Mouse (Mus musculus) hindbrain, embryonic 12.5 days (tissue): ENCODE results near the gene Ptchd4. TPM values are rescaled to one million over a fixed set of nuclear protein-coding genes. Genes with fewer than 3 reads are reported as not detected.

ENCODE experiments used
- ATAC-seq: fragments of 200-750 bp; cut with Nextera tagmentation; 2 replicates; pipeline ENCODE4 v1.8.0; 2017; ENCODE audit warnings: moderate TSS enrichment; ENCODE audit not compliant: low FRiP score
- H3K27ac ChIP-seq: fragments of 300-500 bp; sonication (generic); 2 replicates; pipeline ENCODE4 v1.5.1; 2016; ENCODE audit warnings: mild to moderate bottlenecking
- H3K27me3 ChIP-seq: fragments of 300-500 bp; sonication (generic); 2 replicates; pipeline ENCODE4 v1.6.1; 2016; ENCODE audit warnings: mild to moderate bottlenecking
- H3K36me3 ChIP-seq: fragments of 300-500 bp; sonication (generic); 2 replicates; pipeline ENCODE4 v1.6.1; 2016; ENCODE audit warnings: mild to moderate bottlenecking
- H3K4me1 ChIP-seq: fragments of 300-500 bp; sonication (generic); 2 replicates; pipeline ENCODE4 v1.6.1; 2016
- H3K4me2 ChIP-seq: fragments of 300-500 bp; sonication (generic); replicated peaks from 2 replicates; pipeline ENCODE4 v1.6.1; 2016; ENCODE audit warnings: mild to moderate bottlenecking
- H3K4me3 ChIP-seq: fragments of 300-500 bp; sonication (generic); 2 replicates; pipeline ENCODE4 v1.5.1; 2016; ENCODE audit warnings: mild to moderate bottlenecking
- H3K9ac ChIP-seq: fragments of 300-500 bp; sonication (generic); 2 replicates; pipeline ENCODE4 v1.6.1; 2016; ENCODE audit warnings: mild to moderate bottlenecking, moderate library complexity
- H3K9me3 ChIP-seq: fragments of 300-500 bp; sonication (generic); replicated peaks from 2 replicates; pipeline ENCODE4 v1.6.1; 2016; ENCODE audit warnings: mild to moderate bottlenecking
- WGBS: fragments of 180-500 bp; shearing (Covaris S2); methylation state at CpG from one replicate; pipeline ENCODE4 v1.1.7; 2016; 5-methylcytosine and 5-hydroxymethylcytosine counted together
- polyA plus RNA-seq: library from polyadenylated mRNA; unstranded; fragments of >200 nt; fragmentation: Nextera tagmentation; extraction: Ambion mirVana; gene quantifications from 2 replicates; pipeline ENCODE4 v1.2.1, GENCODE M21; 2016

The Ptchd4 gene
- 6.0 and 6.4 TPM in 2 replicates for polyA plus RNA-seq

GRCm38 (mm10) chr17:42315669-42316611 lies at the start of gene Ptchd4:
Ptchd4 (plus strand) TSS chr17:42315947.
- peak; percentile 84 for ATAC-seq
- Histone ChIP-seq H3K4me2 (peak within 1 kb of the TSS; percentile 91), H3K4me1 (no peaks in the 10 kb centered on the region), H3K9me3 (no peaks in the 10 kb centered on the region), H3K36me3 (no peaks in the 10 kb centered on the region), H3K27me3 (no peaks in the 10 kb centered on the region; the same call in 1 of the 2 replicates), H3K9ac (peak within 1 kb of the TSS; percentile 53), H3K4me3 (peak within 1 kb of the TSS; percentile 58), H3K27ac (0 out of 2 replicates have a peak within 1 kb of the TSS, but pooled peaks have one; percentile 31)
- under 1% methylated on average over 50 of the region's 56 CpGs for WGBS

- Histone ChIP-seq H3K36me3 (no peaks in the 10 kb centered on the region), H3K9me3 (no peaks in the 10 kb centered on the region), H3K4me3 (no peak overlapping the region), H3K4me2 (no peak overlapping the region), H3K4me1 (no peaks in the 10 kb centered on the region), H3K27ac (no peak overlapping the region), H3K27me3 (no peaks in the 10 kb centered on the region), H3K9ac (no peak overlapping the region)
- WGBS, result 81% methylated on average over 2 of the region's 2 CpGs
- no peak for ATAC-seq
These were observed 38.9 kb upstream of the Ptchd4 start for GRCm38 (mm10) chr17:42276861-42277260.

- WGBS, result 70% methylated on average over 1 of the region's 1 CpGs
- Histone ChIP-seq H3K27ac (no peak overlapping the region), H3K4me1 (no peaks in the 10 kb centered on the region), H3K4me2 (no peak overlapping the region), H3K9ac (no peak overlapping the region), H3K9me3 (no peaks in the 10 kb centered on the region), H3K4me3 (no peak overlapping the region), H3K27me3 (no peaks in the 10 kb centered on the region), H3K36me3 (no peaks in the 10 kb centered on the region)
- ATAC-seq, result no peak
These were observed 31.4 kb upstream of the Ptchd4 start for GRCm38 (mm10) chr17:42284391-42284790.

DNA sequence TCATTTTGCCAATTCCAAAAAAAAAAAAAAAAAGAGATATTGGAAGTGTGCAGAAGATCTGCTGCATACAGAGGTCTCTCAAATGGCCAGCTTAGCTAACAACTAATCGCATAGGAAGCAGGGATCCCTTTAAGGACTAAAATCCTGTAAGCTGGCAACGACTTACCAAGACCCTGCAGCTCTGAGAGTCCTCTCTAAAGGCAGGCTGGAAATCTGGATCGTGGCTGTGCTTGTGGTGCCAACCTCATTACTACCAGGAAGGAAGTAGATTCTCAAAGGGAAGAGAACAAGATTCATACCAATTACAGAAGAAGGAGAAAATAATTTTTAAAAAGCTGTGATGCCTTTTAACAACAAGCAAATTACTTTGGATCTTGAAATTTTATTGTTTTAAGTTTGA lies 29.5 kb upstream of the Ptchd4 start:
- Histone ChIP-seq H3K4me3 (no peak overlapping the region), H3K4me1 (no peaks in the 10 kb centered on the region), H3K27me3 (no peaks in the 10 kb centered on the region), H3K27ac (no peak overlapping the region), H3K9me3 (no peaks in the 10 kb centered on the region), H3K9ac (no peak overlapping the region), H3K36me3 (no peaks in the 10 kb centered on the region), H3K4me2 (no peak overlapping the region)
- no peak for ATAC-seq
- WGBS, result 72% methylated on average over 3 of the region's 3 CpGs

- ATAC-seq, result no peak
- H3K36me3 ChIP-seq, result no peaks in the 10 kb centered on the region
These were observed 25.4 kb upstream of the Ptchd4 start for GRCm38 (mm10) chr17:42290341-42290740.

GRCm38 (mm10) chr17:42291793-42292192 lies 24.0 kb upstream of the Ptchd4 start:
- WGBS, result 40% methylated on average over 5 of the region's 5 CpGs

More at GRCm38 (mm10) chr17:42290341-42290740, 25.4 kb upstream of the Ptchd4 start:
- Histone ChIP-seq H3K4me1 (no peaks in the 10 kb centered on the region), H3K9ac (no peak overlapping the region), H3K4me2 (no peak overlapping the region), H3K27me3 (no peaks in the 10 kb centered on the region), H3K4me3 (no peak overlapping the region), H3K27ac (no peak overlapping the region), H3K9me3 (no peaks in the 10 kb centered on the region)

DNA sequence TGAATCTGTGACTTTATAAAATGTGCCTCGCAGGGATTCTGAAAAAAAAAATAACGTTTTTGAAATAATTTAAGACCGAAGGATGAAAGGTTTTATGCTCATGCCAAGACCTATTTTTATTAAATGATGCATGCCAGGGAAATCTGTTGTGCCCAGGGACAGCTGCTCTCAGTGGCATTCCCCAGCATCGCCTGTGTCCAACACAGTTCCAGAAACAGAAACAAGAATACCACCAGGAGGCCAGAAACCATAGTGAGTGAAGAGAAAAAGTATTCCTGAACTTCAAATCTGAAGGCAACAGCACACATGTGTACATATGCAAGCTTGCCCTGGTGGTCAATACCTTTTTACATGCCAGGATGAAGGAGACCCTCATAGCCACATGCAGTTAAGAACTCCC lies 17.8 kb upstream of the Ptchd4 start:
- Histone ChIP-seq H3K27me3 (no peaks in the 10 kb centered on the region), H3K36me3 (no peaks in the 10 kb centered on the region), H3K27ac (no peak overlapping the region), H3K4me1 (no peaks in the 10 kb centered on the region), H3K9me3 (no peaks in the 10 kb centered on the region), H3K9ac (no peak overlapping the region), H3K4me2 (no peak overlapping the region), H3K4me3 (no peak overlapping the region)
- no peak for ATAC-seq
- WGBS, result 77% methylated on average over 4 of the region's 4 CpGs

More at GRCm38 (mm10) chr17:42291793-42292192, 24.0 kb upstream of the Ptchd4 start:
- no peak for ATAC-seq
- H3K9ac ChIP-seq, result no peak overlapping the region
- H3K4me2 ChIP-seq, result no peak overlapping the region
- H3K36me3 ChIP-seq, result no peaks in the 10 kb centered on the region
- no peak overlapping the region for H3K4me3 ChIP-seq
- H3K9me3 ChIP-seq, result no peaks in the 10 kb centered on the region
- H3K27me3 ChIP-seq, result no peaks in the 10 kb centered on the region
- no peaks in the 10 kb centered on the region for H3K4me1 ChIP-seq
- no peak overlapping the region for H3K27ac ChIP-seq

DNA sequence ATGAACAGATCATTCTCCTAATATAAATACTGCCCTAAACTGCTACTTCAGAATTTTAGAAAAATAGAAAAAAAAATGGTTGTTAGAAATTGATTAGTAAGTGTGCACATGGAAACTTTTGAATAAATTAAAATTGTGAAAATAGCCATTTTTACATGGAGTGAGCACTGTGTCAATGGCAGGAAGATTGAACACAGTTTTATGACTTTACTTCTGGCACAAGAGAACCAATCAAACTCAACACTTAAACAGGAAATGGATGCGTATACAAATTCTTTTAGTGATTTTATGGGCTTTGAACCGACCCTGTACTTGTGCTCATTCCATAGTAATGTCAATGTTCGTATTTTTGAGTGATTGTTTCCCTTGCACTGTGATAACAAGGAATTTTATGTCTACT lies 16.1 kb upstream of the Ptchd4 start:
- Histone ChIP-seq H3K27ac (no peak overlapping the region), H3K36me3 (no peaks in the 10 kb centered on the region), H3K27me3 (no peaks in the 10 kb centered on the region), H3K4me2 (no peak overlapping the region), H3K9ac (no peak overlapping the region), H3K9me3 (no peaks in the 10 kb centered on the region), H3K4me3 (no peak overlapping the region), H3K4me1 (no peaks in the 10 kb centered on the region)
- no peak for ATAC-seq
- 84% methylated on average over 3 of the region's 3 CpGs for WGBS

DNA sequence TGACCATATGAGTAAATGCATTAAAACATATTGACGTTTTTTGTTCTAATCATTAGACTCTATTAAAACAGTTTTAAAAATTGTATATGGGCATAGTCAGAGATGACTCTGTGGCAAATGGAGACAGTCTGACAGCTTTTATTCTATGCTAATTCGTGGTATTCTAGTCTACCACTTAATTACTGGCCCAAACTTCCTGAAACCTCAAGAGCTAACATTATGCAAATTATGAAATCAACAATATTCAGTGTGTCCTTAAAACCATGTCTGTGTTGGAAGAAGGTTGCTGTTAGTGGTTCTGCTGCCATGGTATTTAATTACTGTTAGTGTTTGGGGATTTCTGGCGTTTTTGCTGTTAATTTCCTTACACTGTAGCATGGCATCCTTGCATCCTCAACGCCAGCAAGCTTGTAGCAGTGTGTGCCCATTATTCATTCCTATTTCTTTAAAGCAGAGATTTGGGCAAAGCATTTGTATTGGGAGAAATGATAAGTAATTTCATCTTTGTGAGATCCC lies 12.6 kb upstream of the Ptchd4 start:
- 73% methylated on average over 4 of the region's 4 CpGs for WGBS
- H3K27me3 ChIP-seq, result no peaks in the 10 kb centered on the region
- H3K36me3 ChIP-seq, result no peaks in the 10 kb centered on the region
- no peak overlapping the region for H3K27ac ChIP-seq
- no peak overlapping the region for H3K4me2 ChIP-seq
- no peak overlapping the region for H3K4me3 ChIP-seq
- no peaks in the 10 kb centered on the region for H3K9me3 ChIP-seq
- no peak overlapping the region for H3K9ac ChIP-seq
- ATAC-seq, result peak; percentile 40; the same call in 1 of the 2 replicates
- H3K4me1 ChIP-seq, result no peaks in the 10 kb centered on the region

- Histone ChIP-seq H3K27me3 (no peaks in the 10 kb centered on the region), H3K4me3 (no peak overlapping the region), H3K9ac (no peak overlapping the region), H3K4me1 (no peaks in the 10 kb centered on the region), H3K36me3 (no peaks in the 10 kb centered on the region), H3K4me2 (no peak overlapping the region), H3K27ac (no peak overlapping the region), H3K9me3 (no peaks in the 10 kb centered on the region)
- ATAC-seq, result no peak
- WGBS, result 67% methylated on average over 4 of the region's 4 CpGs
These were observed 11.5 kb upstream of the Ptchd4 start for GRCm38 (mm10) chr17:42304262-42304661.

GRCm38 (mm10) chr17:42307001-42307400 lies 8.7 kb upstream of the Ptchd4 start:
- Histone ChIP-seq H3K36me3 (no peaks in the 10 kb centered on the region), H3K9ac (no peak overlapping the region), H3K4me3 (no peak overlapping the region), H3K4me2 (no peak overlapping the region), H3K4me1 (no peaks in the 10 kb centered on the region), H3K9me3 (no peaks in the 10 kb centered on the region), H3K27ac (no peak overlapping the region), H3K27me3 (no peaks in the 10 kb centered on the region)
- WGBS, result 100% methylated on average over 1 of the region's 1 CpGs
- no peak for ATAC-seq

GRCm38 (mm10) chr17:42310136-42310535 lies 5.6 kb upstream of the Ptchd4 start:
- Histone ChIP-seq H3K27ac (no peak overlapping the region), H3K36me3 (no peaks in the 10 kb centered on the region)
- no peak for ATAC-seq

More at GRCm38 (mm10) chr17:42310136-42310535, 5.6 kb upstream of the Ptchd4 start:
- H3K9me3 ChIP-seq, result no peaks in the 10 kb centered on the region
- H3K4me3 ChIP-seq, result no peak overlapping the region
- H3K27me3 ChIP-seq, result no peaks in the 10 kb centered on the region
- H3K4me1 ChIP-seq, result no peaks in the 10 kb centered on the region
- no peak overlapping the region for H3K4me2 ChIP-seq
- no peak overlapping the region for H3K9ac ChIP-seq
